Mouse (Mus musculus) liver, postnatal 0 days (tissue): ENCODE measurements around the gene Lgals1. TPM values are rescaled to one million over a fixed set of nuclear protein-coding genes. Genes with fewer than 3 reads are reported as not detected.

Experiments used
- ATAC-seq: fragments of 200-750 bp; cut with Nextera tagmentation; 2 replicates; pipeline ENCODE4 v1.8.0; 2017; ENCODE audit warnings: mild to moderate bottlenecking, moderate library complexity
- DNase-seq: peaks from one replicate; pipeline ENCODE4 v3.0.0-alpha.2; 2016
- H3K27ac ChIP-seq: fragments of 300-500 bp; sonication (generic); 2 replicates; pipeline ENCODE4 v1.5.1; 2014; ENCODE audit warnings: antibody characterized with exemption, moderate library complexity, mild to moderate bottlenecking, low read depth
- H3K27me3 ChIP-seq: fragments of 300-500 bp; sonication (generic); 2 replicates; pipeline ENCODE4 v1.6.1; 2014; ENCODE audit warnings: low read length, control low read depth, mixed read lengths; ENCODE audit not compliant: insufficient read depth
- H3K36me3 ChIP-seq: fragments of 300-500 bp; sonication (generic); replicated peaks from 2 replicates; pipeline ENCODE4 v1.6.1; 2014; ENCODE audit warnings: mild to moderate bottlenecking, control low read depth, low read length, moderate library complexity, mixed read lengths; ENCODE audit not compliant: insufficient read depth
- H3K4me1 ChIP-seq: fragments of 300-500 bp; sonication (generic); 2 replicates; pipeline ENCODE4 v1.6.1; 2014; ENCODE audit warnings: antibody characterized with exemption, mild to moderate bottlenecking, control low read depth; ENCODE audit not compliant: insufficient read depth
- H3K4me2 ChIP-seq: fragments of 300-500 bp; sonication (generic); 2 replicates; pipeline ENCODE4 v1.6.1; 2014; ENCODE audit warnings: low read depth, mild to moderate bottlenecking, low read length, moderate library complexity, mixed read lengths
- H3K4me3 ChIP-seq: fragments of 300-500 bp; sonication (generic); 2 replicates; pipeline ENCODE4 v1.5.1; 2014; ENCODE audit warnings: low read depth, low read length
- H3K9ac ChIP-seq: fragments of 300-500 bp; sonication (generic); replicated peaks from 2 replicates; pipeline ENCODE4 v1.6.1; 2014; ENCODE audit warnings: mild to moderate bottlenecking, moderate library complexity
- H3K9me3 ChIP-seq: fragments of 300-500 bp; sonication (generic); 2 replicates; pipeline ENCODE4 v1.6.1; 2016; ENCODE audit warnings: mild to moderate bottlenecking, control low read depth, low read length, mixed read lengths
- CTCF ChIP-seq: sonication (generic); IDR thresholded peaks from 2 replicates; pipeline ENCODE4 v1.5.1; 2016; ENCODE audit warnings: antibody characterized with exemption, low read depth
- EP300 ChIP-seq: IDR thresholded peaks from 2 replicates; pipeline ENCODE4 v1.6.1; 2016; ENCODE audit warnings: antibody characterized with exemption, low read depth, mild to moderate bottlenecking
- WGBS: fragments of 180-500 bp; shearing (Covaris S2); extraction: QIAGEN DNeasy Blood & Tissue Kit; methylation state at CpG from one replicate; pipeline ENCODE4 v1.1.7; 2014; ENCODE audit not compliant: insufficient replicate concordance; 5-methylcytosine and 5-hydroxymethylcytosine counted together
- polyA plus RNA-seq: library from polyadenylated mRNA; unstranded; fragments of >200 nt; fragmentation: Nextera tagmentation; extraction: Ambion mirVana; gene quantifications from 2 replicates; pipeline ENCODE4 v1.2.1, GENCODE M21; 2015

Lgals1 gene
- polyA plus RNA-seq, 1 experiment from 2014 or later = 102 TPM

GRCm38 (mm10) chr15:78955663-78956062 is 29.1 kb downstream of the Lgals1 start:
- no peak overlapping the region for H3K4me2 ChIP-seq
- 61% methylated on average over 3 of the region's 3 CpGs for WGBS
- no peak overlapping the region for H3K4me3 ChIP-seq
- H3K27ac ChIP-seq = no peak overlapping the region
- ATAC-seq = no peak
- DNase-seq = no peak
- no peak for TF ChIP-seq EP300
- peak; percentile 27; the same call in 1 of the 2 replicates for TF ChIP-seq CTCF
- no peaks in the 10 kb centered on the region for H3K36me3 ChIP-seq
- H3K27me3 ChIP-seq = no peaks in the 10 kb centered on the region
- H3K4me1 ChIP-seq = no peaks in the 10 kb centered on the region
- H3K9me3 ChIP-seq = no peaks in the 10 kb centered on the region
- no peak overlapping the region for H3K9ac ChIP-seq

DNA sequence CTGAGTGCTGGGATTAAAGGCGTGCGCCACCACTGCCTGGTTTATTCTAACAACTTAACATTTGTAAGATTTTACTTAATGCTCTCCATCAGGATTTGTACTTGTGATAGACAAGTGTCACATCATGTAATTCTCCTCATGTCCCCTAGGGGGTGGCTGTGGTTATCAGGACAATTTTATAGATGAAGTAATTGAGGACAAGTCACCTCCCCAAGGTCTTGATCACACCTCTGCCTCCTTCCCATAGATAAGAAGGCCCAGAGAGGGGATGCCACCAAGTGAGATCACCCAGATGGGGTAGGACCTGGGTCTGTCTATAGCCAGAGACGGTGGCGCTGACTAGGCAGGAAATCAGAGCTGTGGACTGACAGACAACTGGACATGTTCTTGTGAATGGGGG is 29.8 kb downstream of the Lgals1 start:
- H3K4me3 ChIP-seq = no peak overlapping the region
- H3K4me2 ChIP-seq = no peak overlapping the region
- H3K36me3 ChIP-seq = no peaks in the 10 kb centered on the region
- DNase-seq = no peak
- no peak for TF ChIP-seq EP300
- TF ChIP-seq CTCF = peak; percentile 67
- no peak overlapping the region for H3K9ac ChIP-seq
- H3K9me3 ChIP-seq = no peaks in the 10 kb centered on the region
- no peak for ATAC-seq
- no peaks in the 10 kb centered on the region for H3K4me1 ChIP-seq
- no peak overlapping the region for H3K27ac ChIP-seq
- WGBS = 64% methylated on average over 4 of the region's 4 CpGs
- no peaks in the 10 kb centered on the region for H3K27me3 ChIP-seq

- no peak for TF ChIP-seq CTCF
- TF ChIP-seq EP300 = no peak
- ATAC-seq (no peak), DNase-seq (no peak)
- no peak overlapping the region for H3K4me2 ChIP-seq
- H3K27me3 ChIP-seq = no peaks in the 10 kb centered on the region
- no peaks in the 10 kb centered on the region for H3K9me3 ChIP-seq
- WGBS = 69% methylated on average over 15 of the region's 15 CpGs
- no peaks in the 10 kb centered on the region for H3K4me1 ChIP-seq
- H3K4me3 ChIP-seq = no peak overlapping the region
- no peaks in the 10 kb centered on the region for H3K36me3 ChIP-seq
- no peak overlapping the region for H3K27ac ChIP-seq
- H3K9ac ChIP-seq = no peak overlapping the region
Measured at GRCm38 (mm10) chr15:78957021-78957420, 30.5 kb downstream of the Lgals1 start.

- Histone ChIP-seq H3K4me2 (no peak overlapping the region), H3K36me3 (no peaks in the 10 kb centered on the region), H3K9me3 (no peaks in the 10 kb centered on the region), H3K4me1 (no peaks in the 10 kb centered on the region), H3K27me3 (no peaks in the 10 kb centered on the region), H3K9ac (no peak overlapping the region), H3K27ac (no peak overlapping the region), H3K4me3 (no peak overlapping the region)
- TF ChIP-seq CTCF = no peak
- TF ChIP-seq EP300 = no peak
- DNase-seq (no peak), ATAC-seq (no peak)
- 75% methylated on average over 11 of the region's 11 CpGs for WGBS
Measured at GRCm38 (mm10) chr15:78959537-78959936, 33.0 kb downstream of the Lgals1 start.

- DNase-seq (no peak), ATAC-seq (no peak)
- 49% methylated on average over 4 of the region's 4 CpGs for WGBS
Measured at GRCm38 (mm10) chr15:78960088-78960487, 33.6 kb downstream of the Lgals1 start.

DNA sequence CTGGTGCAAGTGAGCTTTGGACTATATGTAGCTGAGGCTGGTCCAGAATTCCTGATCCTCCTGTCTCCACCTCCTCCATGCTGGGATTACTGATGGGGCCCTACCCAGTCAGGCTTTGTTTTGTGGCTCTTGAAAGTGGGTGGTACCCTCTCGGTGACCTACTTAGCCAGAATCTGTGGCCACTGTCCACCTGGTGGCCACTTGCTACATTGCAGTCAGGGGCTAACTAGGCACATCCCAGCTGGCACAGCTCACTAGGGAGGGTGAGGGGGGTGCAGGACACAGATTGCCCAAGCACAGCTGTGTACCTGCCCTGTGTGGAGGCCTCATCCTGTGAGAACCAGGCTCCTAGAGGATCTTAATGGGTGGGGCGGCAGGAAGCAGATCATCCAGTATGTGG is 36.4 kb downstream of the Lgals1 start:
- ATAC-seq = peak; percentile 95
- peak; percentile 86 for DNase-seq
- Histone ChIP-seq H3K4me1 (no peaks in the 10 kb centered on the region), H3K4me3 (no peak overlapping the region), H3K27ac (no peak overlapping the region), H3K9ac (no peak overlapping the region), H3K36me3 (no peaks in the 10 kb centered on the region), H3K9me3 (no peaks in the 10 kb centered on the region), H3K27me3 (no peaks in the 10 kb centered on the region), H3K4me2 (no peak overlapping the region)
- WGBS = 42% methylated on average over 2 of the region's 2 CpGs
- no peak for TF ChIP-seq EP300
- TF ChIP-seq CTCF = peak; percentile 91

More at GRCm38 (mm10) chr15:78960088-78960487, 33.6 kb downstream of the Lgals1 start:
- no peak overlapping the region for H3K27ac ChIP-seq
- H3K9ac ChIP-seq = no peak overlapping the region
- no peaks in the 10 kb centered on the region for H3K36me3 ChIP-seq
- TF ChIP-seq CTCF (no peak), EP300 (no peak)
- no peaks in the 10 kb centered on the region for H3K9me3 ChIP-seq
- no peak overlapping the region for H3K4me2 ChIP-seq
- no peak overlapping the region for H3K4me3 ChIP-seq
- H3K27me3 ChIP-seq = no peaks in the 10 kb centered on the region
- no peaks in the 10 kb centered on the region for H3K4me1 ChIP-seq

DNA sequence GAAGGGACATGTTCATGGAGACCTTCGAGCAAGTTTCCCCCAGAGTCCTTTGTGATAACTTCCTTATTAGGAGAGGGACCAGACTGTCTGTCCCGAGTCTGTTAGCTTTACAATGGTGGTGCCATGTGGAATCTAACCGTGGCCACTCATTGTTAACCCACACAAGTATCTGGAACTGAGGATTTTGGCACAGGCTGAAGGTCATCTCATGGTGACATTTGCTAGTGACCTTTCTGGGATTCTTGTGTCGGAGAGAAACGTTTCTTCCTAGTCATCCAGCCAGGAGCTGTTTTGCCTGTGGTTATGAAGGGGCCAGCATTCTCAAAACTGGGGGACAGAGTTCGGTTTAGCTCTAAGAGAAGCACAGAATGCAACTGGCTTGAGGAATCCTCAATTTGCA is 45.1 kb downstream of the Lgals1 start:
- Histone ChIP-seq H3K4me3 (no peak overlapping the region), H3K9ac (no peak overlapping the region), H3K9me3 (no peaks in the 10 kb centered on the region), H3K4me1 (no peaks in the 10 kb centered on the region), H3K36me3 (no peaks in the 10 kb centered on the region), H3K4me2 (no peak overlapping the region), H3K27me3 (0 out of 2 replicates have a peak, but pooled peaks cover 4% of the 10 kb centered on the region), H3K27ac (no peak overlapping the region)
- 54% methylated on average over 6 of the region's 6 CpGs for WGBS
- ATAC-seq (no peak), DNase-seq (no peak)
- TF ChIP-seq CTCF (no peak), EP300 (no peak)
